Mouse (Mus musculus) c-Kit-positive CD71-positive TER-119-negative erythroid progenitor cells, embryonic 14.5 days (primary cell): ENCODE measurements around the gene Dbx1.

Source experiments
- DNase-seq: peaks from one replicate; pipeline ENCODE4 v3.0.0-alpha.2; 2013; ENCODE audit warnings: low read depth

Dbx1 gene

GRCm38 (mm10) chr7:49632391-49632790, 4.3 kb downstream of the Dbx1 start:
- DNase-seq = no peak

GRCm38 (mm10) chr7:49631885-49632284, 4.8 kb downstream of the Dbx1 start:
- no peak for DNase-seq

GRCm38 (mm10) chr7:49620160-49620559, 16.5 kb downstream of the Dbx1 start:
- no peak for DNase-seq

GRCm38 (mm10) chr7:49617087-49617486, 19.6 kb downstream of the Dbx1 start:
- DNase-seq = no peak

- DNase-seq = peak; percentile 29
Measured at GRCm38 (mm10) chr7:49616258-49616735, 20.4 kb downstream of the Dbx1 start.

GRCm38 (mm10) chr7:49604965-49605795, 31.5 kb downstream of the Dbx1 start:
- no peak for DNase-seq

- DNase-seq = no peak
Measured at GRCm38 (mm10) chr7:49604244-49604643, 32.4 kb downstream of the Dbx1 start.

- DNase-seq = peak; percentile 22
Measured at GRCm38 (mm10) chr7:49601191-49601975, 35.3 kb downstream of the Dbx1 start.

- DNase-seq = no peak
Measured at GRCm38 (mm10) chr7:49599950-49600349, 36.7 kb downstream of the Dbx1 start.

GRCm38 (mm10) chr7:49598225-49598624, 38.4 kb downstream of the Dbx1 start:
- no peak for DNase-seq

- DNase-seq = no peak
Measured at GRCm38 (mm10) chr7:49597776-49598175, 38.9 kb downstream of the Dbx1 start.

- no peak for DNase-seq
Measured at GRCm38 (mm10) chr7:49589635-49590034, 47.0 kb downstream of the Dbx1 start.

- DNase-seq = no peak
Measured at GRCm38 (mm10) chr7:49586530-49587120, 50.0 kb downstream of the Dbx1 start.

- DNase-seq = no peak
Measured at GRCm38 (mm10) chr7:49583176-49583575, 53.5 kb downstream of the Dbx1 start.

- no peak for DNase-seq
Measured at GRCm38 (mm10) chr7:49582551-49582950, 54.1 kb downstream of the Dbx1 start.

- no peak for DNase-seq
Measured at GRCm38 (mm10) chr7:49581951-49582350, 54.7 kb downstream of the Dbx1 start.
